In the genomic region with DNA sequence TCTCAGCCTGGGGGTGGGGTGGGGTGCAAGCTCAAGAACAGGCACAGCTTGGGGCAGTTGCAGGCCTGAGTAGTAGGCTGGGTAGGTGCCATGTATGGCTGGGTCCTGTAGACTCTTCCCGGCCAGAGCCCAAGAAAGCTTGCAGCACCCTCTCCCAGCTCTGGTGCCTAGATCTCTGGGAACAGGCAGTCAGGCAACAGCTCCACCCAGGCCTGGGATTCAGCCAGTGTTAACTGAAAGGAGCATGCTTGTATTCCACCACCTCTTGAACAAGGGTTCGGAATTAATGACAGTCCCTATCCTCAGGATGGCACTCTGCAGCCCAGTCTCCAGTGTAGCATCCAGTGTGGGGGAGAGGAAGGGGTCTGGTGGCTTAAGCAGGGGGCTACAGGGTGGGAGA, we compare ENCODE assay signal across 9 mouse cellular contexts. TPM values are rescaled to one million over a fixed set of nuclear protein-coding genes. Genes with fewer than 3 reads are reported as not detected.
A peak's percentile ranks its signal among the peaks of the same experiment; 100 is the strongest.
DNase-seq lines count a peak whose midpoint lies in the region; ATAC-seq lines count a peak whose summit lies in the region.
"Had no signal": no experiment of that assay in that cellular context is flagged by ENCODE, and none has a peak within 500 bp of the region (broad histone marks: within the 10 kb centered on the region; RNA-seq: fewer than 3 reads in every experiment).

No protein-coding gene starts in this region.

- no peaks in the 10 kb centered on the region for H3K27me3 ChIP-seq in kidney, embryonic 14.5 days (ENCODE audit: control insufficient read depth, insufficient read depth, low read length)
- no peaks in the 10 kb centered on the region for H3K27me3 ChIP-seq in embryonic facial prominence, embryonic 12.5 days
- no peaks in the 10 kb centered on the region for H3K27me3 ChIP-seq in lung, embryonic 15.5 days
- H3K27me3 ChIP-seq: Patski had no signal

- H3K9ac ChIP-seq in kidney, embryonic 14.5 days (ENCODE audit: low read depth, low read length), result no peak overlapping the region
- no peak overlapping the region for H3K9ac ChIP-seq in embryonic facial prominence, embryonic 12.5 days
- H3K9ac ChIP-seq in lung, embryonic 15.5 days, result no peak overlapping the region

- no peak overlapping the region for H3K4me2 ChIP-seq in kidney, embryonic 14.5 days (replicated peaks; ENCODE audit: low read depth, low read length)
- H3K4me2 ChIP-seq in embryonic facial prominence, embryonic 12.5 days (replicated peaks), result no peak overlapping the region
- no peak overlapping the region for H3K4me2 ChIP-seq in lung, embryonic 15.5 days

- no peak for ATAC-seq in kidney, embryonic 14.5 days (ENCODE audit: low FRiP score, low TSS enrichment)
- no peak for ATAC-seq in embryonic facial prominence, embryonic 12.5 days (ENCODE audit: insufficient number of reproducible peaks, insufficient read depth, low FRiP score, low TSS enrichment)
- no peak for ATAC-seq in lung, embryonic 15.5 days (ENCODE audit: borderline replicate concordance, extremely low read depth, low FRiP score, low TSS enrichment)
- ATAC-seq: Patski had no signal

- H3K27ac ChIP-seq in kidney, embryonic 14.5 days (ENCODE audit: low read depth, low read length), result peak overlapping the region; percentile 73
- peak overlapping the region; percentile 90 for H3K27ac ChIP-seq in embryonic facial prominence, embryonic 12.5 days
- H3K27ac ChIP-seq in lung, embryonic 15.5 days, result peak overlapping the region; percentile 80

- peaks cover 35% of the 10 kb centered on the region for H3K4me1 ChIP-seq in kidney, embryonic 14.5 days (ENCODE audit: control insufficient read depth, insufficient read depth, low read length)
- H3K4me1 ChIP-seq in embryonic facial prominence, embryonic 12.5 days, result peaks cover 40% of the 10 kb centered on the region
- peaks cover 65% of the 10 kb centered on the region for H3K4me1 ChIP-seq in lung, embryonic 15.5 days

- WGBS in kidney, embryonic 14.5 days, result 83% methylated on average over 2 of the region's 2 CpGs
- WGBS in embryonic facial prominence, embryonic 12.5 days, result 90% methylated on average over 2 of the region's 2 CpGs
- WGBS in lung, embryonic 15.5 days, result 59% methylated on average over 2 of the region's 2 CpGs

- no peak overlapping the region for H3K4me3 ChIP-seq in kidney, embryonic 14.5 days (ENCODE audit: low read length)
- H3K4me3 ChIP-seq in embryonic facial prominence, embryonic 12.5 days, result no peak overlapping the region
- H3K4me3 ChIP-seq in lung, embryonic 15.5 days, result no peak overlapping the region

- H3K9me3 ChIP-seq in kidney, embryonic 14.5 days (ENCODE audit: control insufficient read depth, low read length), result no peaks in the 10 kb centered on the region
- H3K9me3 ChIP-seq in embryonic facial prominence, embryonic 12.5 days, result no peaks in the 10 kb centered on the region
- H3K9me3 ChIP-seq in lung, embryonic 15.5 days, result no peaks in the 10 kb centered on the region

- no peak for DNase-seq in kidney, adult 8-10 months
- DNase-seq in heart, postnatal 10 days, result peak; percentile 68 to 73
- DNase-seq in spleen, postnatal 36 days (ENCODE audit: low spot score in 2 of 2), result no peak
- no peak for DNase-seq in natural killer cell, adult 2 months (ENCODE audit: low spot score in 2 of 2)
- no peak for DNase-seq in layer of hippocampus, postnatal 36 days

- intact Hi-C loops in heart, postnatal 10 days (cut with DNase I), result loop anchor here (1.0 to 5.0 kb wide), 2 partner anchors 20 to 121 kb away; partner anchors contain the start of gene Pwwp2b

- no peaks in the 10 kb centered on the region for H3K36me3 ChIP-seq in kidney, embryonic 14.5 days (ENCODE audit: control insufficient read depth, insufficient read depth, low read length)
- H3K36me3 ChIP-seq in embryonic facial prominence, embryonic 12.5 days, result no peaks in the 10 kb centered on the region
- H3K36me3 ChIP-seq in lung, embryonic 15.5 days, result no peaks in the 10 kb centered on the region

RNA-seq across cellular contexts. Expression of gene Inpp5a, which starts 20.7 kb away (rescaled TPM):
- polyA plus RNA-seq in kidney, embryonic 14.5 days (2014; fragmentation: Nextera tagmentation; extraction: Ambion mirVana), result 19.6 and 26.1 TPM in 2 replicates
- 29.9 and 34.1 TPM in 2 replicates for polyA plus RNA-seq in embryonic facial prominence, embryonic 12.5 days (2016; fragmentation: Nextera tagmentation; extraction: Ambion mirVana)
- 100 to 1,000 TPM; 185 to 197 TPM for total RNA-seq in heart, postnatal 10 days (2021)
- polyA plus RNA-seq in lung, embryonic 15.5 days (2015; fragmentation: Nextera tagmentation; extraction: Ambion mirVana), result 31.2 and 35.9 TPM in 2 replicates
- 10 to 100 TPM; 38.7 to 42.9 TPM for total RNA-seq in layer of hippocampus, postnatal 36 days (2021)

Comparison
In these comparisons a context has a peak if more than half of its experiments do, and no peak if none do; other contexts are left out.
1. DNase-seq: peak in heart, postnatal 10 days (2 of 2); none in kidney, adult 8-10 months (0 of 2), spleen, postnatal 36 days (0 of 2), natural killer cell, adult 2 months (0 of 2) and layer of hippocampus, postnatal 36 days (0 of 2).
2. Peak in every context shown above with its lines, with median percentiles within 50 percentile points of each other: H3K27ac ChIP-seq.